Mouse (Mus musculus): ENCODE results near the gene Neurod1.

GRCm38 (mm10) chr2:79429108-79429507, 27.4 kb downstream of the Neurod1 start:
- TF ChIP-seq POLR2A (IDR thresholded peaks at IDR 0.05; ENCODE audit: borderline replicate concordance, extremely low read depth, low read depth, low read length), result no peak
- no peak for TF ChIP-seq CTCF (IDR thresholded peaks at IDR 0.05; ENCODE audit: insufficient read depth, low read length)
